Mouse (Mus musculus): ENCODE results near the gene Pced1b. TPM values are rescaled to one million over a fixed set of nuclear protein-coding genes. Genes with fewer than 3 reads are reported as not detected.

Gene Pced1b
- total RNA-seq, 2 experiments from 2014 or later, result 12.3 to 32.8 TPM

GRCm38 (mm10) chr15:97327500-97328081 is 80.7 kb downstream of the Pced1b start:
- ATAC-seq (replicated peaks; ENCODE audit: poor library complexity, severe bottlenecking), result peak; percentile 48

GRCm38 (mm10) chr15:97332582-97332981 is 85.7 kb downstream of the Pced1b start:
- ATAC-seq (replicated peaks; ENCODE audit: poor library complexity, severe bottlenecking), result no peak

GRCm38 (mm10) chr15:97337636-97338352 is 90.9 kb downstream of the Pced1b start:
- ATAC-seq (replicated peaks; ENCODE audit: poor library complexity, severe bottlenecking), result peak; percentile 74

- ATAC-seq (replicated peaks; ENCODE audit: poor library complexity, severe bottlenecking), result no peak
Measured at GRCm38 (mm10) chr15:97338377-97339060, 91.6 kb downstream of the Pced1b start.

- peak; percentile 36; the same call in 1 of the 2 replicates for ATAC-seq (replicated peaks; ENCODE audit: poor library complexity, severe bottlenecking)
Measured at GRCm38 (mm10) chr15:97342336-97342735, 95.4 kb downstream of the Pced1b start.

- peak; percentile 97 for ATAC-seq (replicated peaks; ENCODE audit: poor library complexity, severe bottlenecking)
Measured at GRCm38 (mm10) chr15:97342945-97343344, 96.0 kb downstream of the Pced1b start.

- peak; percentile 11; the same call in 1 of the 2 replicates for ATAC-seq (replicated peaks; ENCODE audit: poor library complexity, severe bottlenecking)
Measured at GRCm38 (mm10) chr15:97343921-97344320, 97.0 kb downstream of the Pced1b start.

- no peak for ATAC-seq (replicated peaks; ENCODE audit: poor library complexity, severe bottlenecking)
Measured at GRCm38 (mm10) chr15:97345110-97345509, 98.2 kb downstream of the Pced1b start.

GRCm38 (mm10) chr15:97345917-97346316 is 99.0 kb downstream of the Pced1b start:
- ATAC-seq (replicated peaks; ENCODE audit: poor library complexity, severe bottlenecking), result no peak

GRCm38 (mm10) chr15:97346413-97346812 is 99.5 kb downstream of the Pced1b start:
- no peak for ATAC-seq (replicated peaks; ENCODE audit: poor library complexity, severe bottlenecking)

GRCm38 (mm10) chr15:97346897-97347296 is 100.0 kb downstream of the Pced1b start:
- ATAC-seq (replicated peaks; ENCODE audit: poor library complexity, severe bottlenecking), result no peak

- ATAC-seq (replicated peaks; ENCODE audit: poor library complexity, severe bottlenecking), result no peak
Measured at GRCm38 (mm10) chr15:97348566-97349315, 101.8 kb downstream of the Pced1b start.

- ATAC-seq (replicated peaks; ENCODE audit: poor library complexity, severe bottlenecking), result no peak; the same call in 1 of the 2 replicates
Measured at GRCm38 (mm10) chr15:97350528-97350927, 103.6 kb downstream of the Pced1b start.

GRCm38 (mm10) chr15:97351016-97351415 is 104.1 kb downstream of the Pced1b start:
- ATAC-seq (replicated peaks; ENCODE audit: poor library complexity, severe bottlenecking), result peak; percentile 62

- ATAC-seq (replicated peaks; ENCODE audit: poor library complexity, severe bottlenecking), result no peak
Measured at GRCm38 (mm10) chr15:97351681-97352080, 104.8 kb downstream of the Pced1b start.

GRCm38 (mm10) chr15:97355676-97356303 is 108.9 kb downstream of the Pced1b start:
- peak; percentile 33 for ATAC-seq (replicated peaks; ENCODE audit: poor library complexity, severe bottlenecking)

- no peak for ATAC-seq (replicated peaks; ENCODE audit: poor library complexity, severe bottlenecking)
Measured at GRCm38 (mm10) chr15:97357016-97357415, 110.1 kb downstream of the Pced1b start.

GRCm38 (mm10) chr15:97360842-97361770 is 114.2 kb downstream of the Pced1b start:
- ATAC-seq (replicated peaks; ENCODE audit: poor library complexity, severe bottlenecking), result peak; percentile 96

GRCm38 (mm10) chr15:97361771-97362171 is 114.9 kb downstream of the Pced1b start:
- peak; percentile 47 for ATAC-seq (replicated peaks; ENCODE audit: poor library complexity, severe bottlenecking)
